Mouse (Mus musculus) heart, embryonic 11.5 days (tissue): ENCODE data around the gene Col24a1. TPM values are rescaled to one million over a fixed set of nuclear protein-coding genes. Genes with fewer than 3 reads are reported as not detected.

Source experiments
- ATAC-seq: fragments of 200-750 bp; cut with Nextera tagmentation; replicated peaks from 2 replicates; pipeline ENCODE4 v1.8.0; 2017; ENCODE audit warnings: moderate library complexity; ENCODE audit not compliant: insufficient number of reproducible peaks, low FRiP score, low TSS enrichment
- H3K27ac ChIP-seq: fragments of 300-500 bp; sonication (generic); 2 replicates; pipeline ENCODE4 v1.5.1; 2014; ENCODE audit warnings: mild to moderate bottlenecking, low read depth, low read length
- H3K27me3 ChIP-seq: fragments of 300-500 bp; sonication (generic); 2 replicates; pipeline ENCODE4 v1.6.1; 2014; ENCODE audit warnings: mild to moderate bottlenecking, low read length, mixed read lengths; ENCODE audit not compliant: control insufficient read depth, insufficient read depth
- H3K36me3 ChIP-seq: fragments of 300-500 bp; sonication (generic); 2 replicates; pipeline ENCODE4 v1.6.1; 2014; ENCODE audit warnings: mild to moderate bottlenecking, low read length, moderate library complexity, mixed read lengths; ENCODE audit not compliant: control insufficient read depth, insufficient read depth
- H3K4me1 ChIP-seq: fragments of 300-500 bp; sonication (generic); 2 replicates; pipeline ENCODE4 v1.6.1; 2014; ENCODE audit warnings: low read length; ENCODE audit not compliant: control insufficient read depth, insufficient read depth
- H3K4me2 ChIP-seq: fragments of 300-500 bp; sonication (generic); 2 replicates; pipeline ENCODE4 v1.6.1; 2014; ENCODE audit warnings: mild to moderate bottlenecking, moderate library complexity
- H3K4me3 ChIP-seq: fragments of 300-500 bp; sonication (generic); 2 replicates; pipeline ENCODE4 v1.5.1; 2014; ENCODE audit warnings: low read depth, low read length
- H3K9ac ChIP-seq: fragments of 300-500 bp; sonication (generic); 2 replicates; pipeline ENCODE4 v1.6.1; 2014; ENCODE audit warnings: mild to moderate bottlenecking, low read depth, low read length, moderate library complexity
- H3K9me3 ChIP-seq: fragments of 300-500 bp; sonication (generic); replicated peaks from 2 replicates; pipeline ENCODE4 v1.6.1; 2016; ENCODE audit warnings: low read length; ENCODE audit not compliant: control insufficient read depth
- WGBS: fragments of 180-500 bp; shearing (Covaris S2); extraction: QIAGEN DNeasy Blood & Tissue Kit; methylation state at CpG from one replicate; pipeline ENCODE4 v1.1.7; 2014; ENCODE audit not compliant: insufficient replicate concordance; 5-methylcytosine and 5-hydroxymethylcytosine counted together
- polyA plus RNA-seq: library from polyadenylated mRNA; unstranded; fragments of >200 nt; fragmentation: Nextera tagmentation; extraction: Ambion mirVana; gene quantifications from 2 replicates; pipeline ENCODE4 v1.2.1, GENCODE M21; 2014

Col24a1 gene
- polyA plus RNA-seq, 1 experiment from 2014 or later = 0.36 TPM

DNA sequence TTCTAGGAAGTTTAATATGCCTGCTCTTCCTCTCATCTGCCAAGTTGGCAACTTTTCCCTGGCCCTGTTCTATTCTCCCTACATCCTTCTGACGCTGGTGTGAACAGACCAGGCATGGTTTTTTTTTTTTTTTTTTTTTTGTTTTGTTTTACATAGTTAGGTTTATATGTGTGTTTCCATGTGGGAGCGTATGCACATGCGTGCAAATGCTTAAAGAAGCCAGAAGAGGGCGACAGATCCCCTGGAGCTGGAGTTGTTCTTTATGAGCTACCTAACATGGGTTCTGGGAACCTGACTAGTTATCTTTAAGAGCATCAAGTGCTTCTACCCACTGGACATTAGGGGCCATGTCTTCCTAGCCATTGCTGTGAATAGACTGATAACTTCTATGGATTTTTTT, 119.9 kb downstream of the Col24a1 start:
- Histone ChIP-seq H3K27ac (no peak overlapping the region), H3K27me3 (no peaks in the 10 kb centered on the region), H3K4me3 (no peak overlapping the region), H3K4me2 (no peak overlapping the region), H3K4me1 (no peaks in the 10 kb centered on the region), H3K36me3 (no peaks in the 10 kb centered on the region), H3K9me3 (no peaks in the 10 kb centered on the region), H3K9ac (no peak overlapping the region)
- ATAC-seq = no peak
- 28% methylated on average over 4 of the region's 4 CpGs for WGBS

DNA sequence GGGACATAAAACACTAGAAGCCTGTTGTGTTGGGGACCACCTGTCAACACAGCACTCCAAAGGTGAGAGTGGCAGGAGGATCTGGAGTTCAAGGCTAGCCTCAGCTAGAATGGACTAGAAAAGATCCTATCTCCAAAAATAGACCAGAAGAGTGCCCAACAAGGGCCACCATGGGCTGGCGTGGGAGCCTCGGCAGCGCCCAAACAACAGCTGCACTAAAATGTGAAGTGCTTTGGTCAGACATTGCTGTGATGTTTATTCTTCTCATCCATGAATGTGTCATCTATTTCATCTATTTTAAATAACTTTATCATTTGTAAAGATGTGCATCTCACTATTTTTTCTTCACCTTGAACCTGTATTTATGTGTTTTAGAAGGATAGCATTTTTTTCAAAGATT, 122.1 kb downstream of the Col24a1 start:
- Histone ChIP-seq H3K27me3 (no peaks in the 10 kb centered on the region), H3K27ac (no peak overlapping the region), H3K9me3 (no peaks in the 10 kb centered on the region), H3K36me3 (no peaks in the 10 kb centered on the region), H3K4me3 (no peak overlapping the region), H3K4me2 (no peak overlapping the region), H3K4me1 (no peaks in the 10 kb centered on the region), H3K9ac (no peak overlapping the region)
- ATAC-seq = no peak
- 81% methylated on average over 3 of the region's 3 CpGs for WGBS

DNA sequence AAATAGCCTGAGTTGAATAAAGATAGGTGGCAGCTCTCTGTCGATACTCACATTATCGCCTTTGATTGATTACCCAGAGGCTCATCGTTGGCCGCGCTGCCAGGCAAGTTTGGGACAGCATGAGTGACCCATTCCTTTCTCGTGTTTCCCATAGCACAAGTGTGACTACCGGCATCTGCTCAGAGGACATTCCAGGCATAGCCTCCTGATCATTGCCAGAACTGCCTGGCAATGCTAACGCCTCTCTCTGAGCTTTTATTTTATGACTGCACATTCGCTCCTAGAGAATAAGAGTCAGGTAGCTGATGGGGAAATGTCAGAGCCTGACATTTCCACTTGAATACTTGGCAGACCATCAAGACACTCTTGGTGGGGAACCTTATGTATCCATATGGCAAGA, 125.5 kb downstream of the Col24a1 start:
- Histone ChIP-seq H3K27ac (no peak overlapping the region), H3K9me3 (no peaks in the 10 kb centered on the region), H3K27me3 (no peaks in the 10 kb centered on the region), H3K4me3 (no peak overlapping the region), H3K4me2 (no peak overlapping the region), H3K36me3 (no peaks in the 10 kb centered on the region), H3K4me1 (no peaks in the 10 kb centered on the region), H3K9ac (no peak overlapping the region)
- 55% methylated on average over 9 of the region's 9 CpGs for WGBS
- no peak for ATAC-seq

DNA sequence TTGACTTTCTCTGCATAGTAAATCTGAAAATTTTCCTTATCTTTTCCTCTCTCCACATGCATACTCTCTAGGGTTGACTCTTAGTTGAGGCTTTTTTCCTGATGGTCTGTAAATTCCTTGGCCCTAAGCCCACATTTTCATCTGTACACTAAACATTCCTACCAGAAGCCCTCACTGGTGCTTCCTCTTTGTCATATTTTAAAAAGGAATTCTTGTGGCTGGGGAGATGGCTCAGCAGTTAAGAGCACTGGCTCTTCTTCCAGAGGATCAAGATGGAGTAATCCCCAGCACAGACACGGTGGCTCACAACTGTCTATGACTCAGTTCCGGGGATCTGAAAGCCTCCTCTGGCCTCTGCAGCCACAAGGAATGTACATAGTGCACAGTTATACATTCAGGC, 128.1 kb downstream of the Col24a1 start:
- H3K9me3 ChIP-seq = no peaks in the 10 kb centered on the region
- no peak overlapping the region for H3K9ac ChIP-seq
- H3K4me1 ChIP-seq = no peaks in the 10 kb centered on the region
- no peak overlapping the region for H3K27ac ChIP-seq
- H3K4me2 ChIP-seq = no peak overlapping the region
- 65% methylated on average over 2 of the region's 2 CpGs for WGBS
- H3K4me3 ChIP-seq = no peak overlapping the region
- H3K27me3 ChIP-seq = no peaks in the 10 kb centered on the region
- ATAC-seq = no peak
- no peaks in the 10 kb centered on the region for H3K36me3 ChIP-seq

DNA sequence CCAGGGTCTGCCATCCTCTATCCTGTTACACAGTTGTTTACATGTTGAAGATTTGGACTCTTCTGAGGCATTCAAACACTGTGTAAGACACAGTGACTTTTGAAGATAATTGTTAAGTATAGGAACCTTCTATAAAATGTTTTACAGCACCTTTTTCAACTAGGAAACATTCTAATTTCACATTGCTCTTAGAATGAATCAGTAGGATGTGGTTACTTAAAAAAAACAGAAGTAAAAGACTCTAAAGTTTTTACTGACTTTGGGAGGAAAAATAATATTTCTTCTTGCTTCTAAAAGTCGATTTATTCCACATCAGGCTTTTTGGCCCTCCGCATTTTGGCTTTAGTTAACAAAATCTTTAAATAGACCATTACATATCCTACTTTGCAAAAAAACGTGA, 129.8 kb downstream of the Col24a1 start:
- Histone ChIP-seq H3K36me3 (no peaks in the 10 kb centered on the region), H3K4me2 (no peak overlapping the region), H3K9me3 (no peaks in the 10 kb centered on the region), H3K4me1 (no peaks in the 10 kb centered on the region), H3K27ac (no peak overlapping the region), H3K9ac (no peak overlapping the region), H3K4me3 (no peak overlapping the region), H3K27me3 (no peaks in the 10 kb centered on the region)
- ATAC-seq = no peak
- 85% methylated on average over 3 of the region's 3 CpGs for WGBS

DNA sequence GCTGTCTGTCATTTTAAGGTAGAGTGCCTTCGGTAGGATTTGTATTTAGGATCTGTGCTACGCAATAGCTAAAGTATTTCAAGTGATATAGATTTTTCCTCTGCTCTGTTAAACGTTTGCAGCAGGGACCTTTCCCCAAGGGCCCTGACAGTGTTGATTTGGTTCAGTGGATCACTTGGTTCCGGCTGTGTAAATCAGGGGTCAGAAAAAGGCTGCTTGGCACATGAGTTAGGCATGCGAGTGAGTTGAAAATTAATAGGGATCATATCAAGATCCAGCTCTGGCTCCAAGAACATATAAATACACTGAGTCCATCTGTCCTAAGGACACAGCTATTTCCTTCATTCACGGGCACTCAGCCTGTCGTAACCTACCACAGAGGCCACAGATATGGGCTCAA, 146.1 kb downstream of the Col24a1 start:
- Histone ChIP-seq H3K27me3 (no peaks in the 10 kb centered on the region), H3K36me3 (no peaks in the 10 kb centered on the region), H3K4me2 (no peak overlapping the region), H3K9ac (no peak overlapping the region), H3K27ac (no peak overlapping the region), H3K4me3 (no peak overlapping the region), H3K9me3 (no peaks in the 10 kb centered on the region), H3K4me1 (no peaks in the 10 kb centered on the region)
- 77% methylated on average over 7 of the region's 7 CpGs for WGBS
- ATAC-seq = no peak

DNA sequence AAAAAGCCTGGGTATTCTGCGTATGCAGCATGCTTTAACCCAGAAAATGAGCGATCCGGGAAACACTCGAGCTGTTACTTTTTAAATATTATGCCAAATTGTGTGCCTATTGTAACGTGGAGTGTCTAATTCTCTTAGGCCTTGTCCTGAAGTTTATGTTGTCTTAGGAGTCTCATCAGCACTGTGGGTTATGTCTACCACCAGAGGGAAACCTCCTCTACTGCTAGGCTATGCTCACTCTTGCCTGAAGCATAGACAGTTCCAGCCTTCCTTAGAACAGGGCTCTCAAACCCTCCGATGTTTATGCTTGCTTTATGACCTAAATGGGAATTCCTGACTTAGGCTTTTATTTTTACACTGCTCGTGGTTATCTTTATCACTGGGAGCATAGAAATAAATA, 146.8 kb downstream of the Col24a1 start:
- H3K36me3 ChIP-seq = no peaks in the 10 kb centered on the region
- 84% methylated on average over 7 of the region's 7 CpGs for WGBS

DNA sequence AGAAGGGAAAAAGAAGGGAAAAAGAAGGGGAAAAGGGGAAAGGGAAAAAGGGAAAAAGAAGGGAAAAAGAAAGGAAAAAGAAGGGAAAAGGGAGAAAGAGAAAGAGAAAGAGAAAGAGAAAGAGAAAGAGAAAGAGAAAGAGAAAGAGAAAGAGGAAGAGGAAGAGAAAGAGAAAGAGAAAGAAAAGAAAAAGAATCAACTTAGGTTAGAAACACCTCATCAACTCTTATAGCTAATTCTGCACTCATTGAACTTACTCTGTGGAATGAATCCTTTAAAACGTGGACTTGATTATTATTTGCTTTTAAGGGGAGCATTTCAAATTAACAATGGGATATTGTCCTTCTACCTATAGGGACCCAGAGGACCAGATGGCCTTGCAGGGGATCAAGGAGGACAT, 148.7 kb downstream of the Col24a1 start:
- no peak for ATAC-seq
- H3K36me3 ChIP-seq = no peaks in the 10 kb centered on the region
- no peaks in the 10 kb centered on the region for H3K9me3 ChIP-seq
- no peak overlapping the region for H3K4me2 ChIP-seq
- 72% methylated on average over 1 of the region's 1 CpGs for WGBS
- no peak overlapping the region for H3K27ac ChIP-seq
- H3K9ac ChIP-seq = no peak overlapping the region
- H3K4me1 ChIP-seq = no peaks in the 10 kb centered on the region
- H3K4me3 ChIP-seq = no peak overlapping the region
- H3K27me3 ChIP-seq = no peaks in the 10 kb centered on the region

More for the DNA sequence above, 146.8 kb downstream of the Col24a1 start:
- Histone ChIP-seq H3K9me3 (no peaks in the 10 kb centered on the region), H3K27me3 (no peaks in the 10 kb centered on the region), H3K4me1 (no peaks in the 10 kb centered on the region), H3K9ac (no peak overlapping the region), H3K4me3 (no peak overlapping the region), H3K4me2 (no peak overlapping the region), H3K27ac (no peak overlapping the region)
- no peak for ATAC-seq

DNA sequence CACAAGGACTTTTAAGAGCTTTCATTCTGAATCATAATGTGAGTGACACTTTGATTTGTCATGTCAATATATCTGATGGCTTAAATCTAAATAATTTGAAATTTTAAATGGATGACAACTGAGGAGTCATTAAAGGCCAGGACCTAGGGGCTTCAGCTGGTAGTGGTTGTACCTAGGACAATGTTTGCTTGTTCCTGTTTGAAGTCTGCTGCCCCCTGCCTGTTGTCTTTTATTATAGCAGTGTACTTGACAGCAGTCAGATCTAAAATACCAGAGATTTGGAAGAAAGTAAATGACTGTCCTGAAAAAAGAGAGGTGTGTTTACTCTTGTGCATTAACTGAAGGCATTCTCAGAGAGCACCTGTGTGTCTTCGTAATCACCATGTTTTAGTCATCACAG, 150.0 kb downstream of the Col24a1 start:
- Histone ChIP-seq H3K36me3 (no peaks in the 10 kb centered on the region), H3K27ac (no peak overlapping the region), H3K4me3 (no peak overlapping the region), H3K27me3 (no peaks in the 10 kb centered on the region), H3K4me2 (no peak overlapping the region), H3K9me3 (no peaks in the 10 kb centered on the region), H3K4me1 (no peaks in the 10 kb centered on the region), H3K9ac (no peak overlapping the region)
- no peak for ATAC-seq
- WGBS = 87% methylated on average over 1 of the region's 1 CpGs
